Mouse (Mus musculus): Measurements from ENCODE around the gene Leng8. TPM values are rescaled to one million over a fixed set of nuclear protein-coding genes. Genes with fewer than 3 reads are reported as not detected.

Leng8 gene
- polyA plus RNA-seq, 1 experiment from 2014 or later: 75.9 TPM

- no peak for DNase-seq (ENCODE audit: low spot score)
- Histone ChIP-seq H3K9me3 (replicated peaks) (no peaks in the 10 kb centered on the region), H3K4me3 (no peak overlapping the region), H3K4me1 (peaks cover under 1% of the 10 kb centered on the region; the same call in 1 of the 2 replicates), H3K36me3 (0 out of 2 replicates have a peak, but pooled peaks cover 2% of the 10 kb centered on the region), H3K27me3 (ENCODE audit: low read depth, poor library complexity, severe bottlenecking) (no peaks in the 10 kb centered on the region), H3K27ac (no peak overlapping the region)
- 94% methylated on average over 3 of the region's 3 CpGs for WGBS
Observed at GRCm38 (mm10) chr7:4132581-4132980, 4.3 kb upstream of the Leng8 start.

GRCm38 (mm10) chr7:4132998-4133397 is 3.8 kb upstream of the Leng8 start:
- 77% methylated on average over 7 of the region's 7 CpGs for WGBS
- DNase-seq (ENCODE audit: low spot score): no peak
- Histone ChIP-seq H3K4me3 (no peak overlapping the region), H3K36me3 (0 out of 2 replicates have a peak, but pooled peaks cover 2% of the 10 kb centered on the region), H3K27ac (no peak overlapping the region), H3K4me1 (peaks cover 4% of the 10 kb centered on the region), H3K27me3 (ENCODE audit: low read depth, poor library complexity, severe bottlenecking) (no peaks in the 10 kb centered on the region), H3K9me3 (replicated peaks) (no peaks in the 10 kb centered on the region)

GRCm38 (mm10) chr7:4134911-4135310 is 1.9 kb upstream of the Leng8 start:
- Histone ChIP-seq H3K9me3 (replicated peaks) (no peaks in the 10 kb centered on the region), H3K27me3 (ENCODE audit: low read depth, poor library complexity, severe bottlenecking) (no peaks in the 10 kb centered on the region), H3K4me1 (peaks cover 8% of the 10 kb centered on the region), H3K4me3 (no peak overlapping the region), H3K36me3 (peaks cover 20% of the 10 kb centered on the region), H3K27ac (no peak overlapping the region)
- DNase-seq (ENCODE audit: low spot score): no peak
- WGBS: 94% methylated on average over 5 of the region's 5 CpGs

GRCm38 (mm10) chr7:4136404-4136770 is 452 bp upstream of the Leng8 start:
- H3K27me3 ChIP-seq (ENCODE audit: low read depth, poor library complexity, severe bottlenecking): no peaks in the 10 kb centered on the region
- peak overlapping the region; percentile 94 for H3K27ac ChIP-seq
- H3K9me3 ChIP-seq (replicated peaks): no peaks in the 10 kb centered on the region
- peaks cover 35% of the 10 kb centered on the region for H3K36me3 ChIP-seq
- H3K4me3 ChIP-seq: peak overlapping the region; percentile 71
- WGBS: under 1% methylated on average over 16 of the region's 16 CpGs
- no peak for DNase-seq (ENCODE audit: low spot score)
- peaks cover 8% of the 10 kb centered on the region for H3K4me1 ChIP-seq

DNA sequence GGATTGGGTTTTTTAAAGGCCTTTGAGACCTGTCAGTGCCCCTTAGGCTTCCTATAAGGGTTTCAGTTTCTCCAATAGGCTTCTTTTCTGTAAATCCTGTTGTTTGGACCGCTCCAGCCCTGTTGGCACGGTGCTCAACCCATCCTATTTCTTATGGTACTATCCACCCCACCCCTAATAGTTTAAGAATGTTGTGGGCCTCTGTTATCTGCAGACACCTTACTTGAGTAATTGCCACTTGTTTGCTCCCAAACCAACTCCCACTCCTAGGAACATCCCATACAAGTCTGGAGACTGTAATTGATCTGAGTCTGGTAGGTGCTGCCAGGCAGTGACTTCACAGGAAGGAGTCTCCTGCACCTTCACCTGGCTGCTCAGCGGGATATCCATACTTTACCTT is 907 bp downstream of the Leng8 start:
- Histone ChIP-seq H3K9me3 (replicated peaks) (no peaks in the 10 kb centered on the region), H3K36me3 (peaks cover 46% of the 10 kb centered on the region), H3K4me1 (peaks cover 8% of the 10 kb centered on the region), H3K4me3 (peak overlapping the region; percentile 71), H3K27ac (peak overlapping the region; percentile 94; the same call in 1 of the 2 replicates), H3K27me3 (ENCODE audit: low read depth, poor library complexity, severe bottlenecking) (no peaks in the 10 kb centered on the region)
- no peak for DNase-seq (ENCODE audit: low spot score)
- WGBS: 61% methylated on average over 3 of the region's 3 CpGs

DNA sequence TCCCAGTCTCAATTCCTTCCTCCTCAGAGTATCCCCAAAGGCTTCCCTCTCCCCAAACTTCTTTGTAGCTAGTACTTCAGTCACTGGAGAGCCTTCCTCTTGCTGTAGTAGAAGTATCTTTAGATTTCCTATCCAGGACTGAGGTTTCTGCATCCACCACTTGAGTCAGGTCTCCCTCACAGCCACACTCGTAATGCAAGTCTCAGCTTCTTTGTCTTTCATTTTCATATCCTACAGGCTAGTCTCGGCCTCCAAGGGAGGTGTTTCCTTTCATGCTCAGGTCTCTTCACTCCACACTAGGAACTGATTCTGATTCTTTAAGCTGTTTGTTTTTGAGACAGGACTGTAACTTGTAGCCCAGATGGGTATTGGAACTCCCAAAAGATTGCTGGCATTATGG is 1.3 kb downstream of the Leng8 start:
- peaks cover 50% of the 10 kb centered on the region for H3K36me3 ChIP-seq
- 0 out of 2 replicates have a peak overlapping the region, but pooled peaks have one; percentile 94 for H3K27ac ChIP-seq
- WGBS: 97% methylated on average over 2 of the region's 2 CpGs

DNA sequence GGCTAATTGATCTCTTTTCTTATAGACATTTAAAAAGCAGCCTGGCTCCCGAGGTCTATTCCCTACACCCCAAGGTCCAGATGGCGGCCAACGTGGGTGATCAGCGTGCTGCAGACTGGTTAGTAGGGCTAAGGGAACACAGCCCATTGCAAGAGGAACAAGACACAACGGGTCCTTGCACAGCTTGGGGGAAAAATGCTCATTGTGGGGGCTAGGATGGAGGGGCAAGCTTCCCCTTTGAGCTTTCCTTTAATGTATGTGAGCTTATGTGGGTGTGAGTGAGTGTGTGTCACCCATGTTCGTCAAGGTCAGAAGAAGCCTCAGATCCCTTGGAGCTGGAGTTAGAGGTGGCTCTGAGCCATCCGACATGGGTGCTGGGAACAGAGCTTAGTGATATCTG is 1.8 kb downstream of the Leng8 start:
- H3K9me3 ChIP-seq (replicated peaks): no peaks in the 10 kb centered on the region
- peaks cover 55% of the 10 kb centered on the region for H3K36me3 ChIP-seq
- 92% methylated on average over 7 of the region's 7 CpGs for WGBS
- no peaks in the 10 kb centered on the region for H3K27me3 ChIP-seq (ENCODE audit: low read depth, poor library complexity, severe bottlenecking)
- no peak overlapping the region for H3K4me3 ChIP-seq
- H3K4me1 ChIP-seq: peaks cover 8% of the 10 kb centered on the region
- no peak overlapping the region for H3K27ac ChIP-seq
- no peak for DNase-seq (ENCODE audit: low spot score)

More for the DNA sequence above, 1.3 kb downstream of the Leng8 start:
- Histone ChIP-seq H3K27me3 (ENCODE audit: low read depth, poor library complexity, severe bottlenecking) (no peaks in the 10 kb centered on the region), H3K9me3 (replicated peaks) (no peaks in the 10 kb centered on the region), H3K4me1 (peaks cover 8% of the 10 kb centered on the region), H3K4me3 (peak overlapping the region; percentile 71)
- no peak for DNase-seq (ENCODE audit: low spot score)

- Histone ChIP-seq H3K4me1 (peaks cover 8% of the 10 kb centered on the region), H3K36me3 (peaks cover 62% of the 10 kb centered on the region)
Observed at GRCm38 (mm10) chr7:4139391-4139790, 2.6 kb downstream of the Leng8 start.

GRCm38 (mm10) chr7:4141648-4142325 is 4.9 kb downstream of the Leng8 start:
- WGBS: 94% methylated on average over 6 of the region's 6 CpGs
- Histone ChIP-seq H3K27ac (no peak overlapping the region), H3K4me3 (no peak overlapping the region), H3K36me3 (peaks cover 86% of the 10 kb centered on the region), H3K27me3 (ENCODE audit: low read depth, poor library complexity, severe bottlenecking) (no peaks in the 10 kb centered on the region), H3K9me3 (replicated peaks) (no peaks in the 10 kb centered on the region), H3K4me1 (peaks cover 8% of the 10 kb centered on the region)
- no peak for DNase-seq (ENCODE audit: low spot score)

More at GRCm38 (mm10) chr7:4139391-4139790, 2.6 kb downstream of the Leng8 start:
- Histone ChIP-seq H3K27ac (no peak overlapping the region), H3K27me3 (ENCODE audit: low read depth, poor library complexity, severe bottlenecking) (no peaks in the 10 kb centered on the region), H3K9me3 (replicated peaks) (no peaks in the 10 kb centered on the region), H3K4me3 (no peak overlapping the region)
- peak; percentile 24 for DNase-seq (ENCODE audit: low spot score)
- WGBS: 92% methylated on average over 5 of the region's 5 CpGs

DNA sequence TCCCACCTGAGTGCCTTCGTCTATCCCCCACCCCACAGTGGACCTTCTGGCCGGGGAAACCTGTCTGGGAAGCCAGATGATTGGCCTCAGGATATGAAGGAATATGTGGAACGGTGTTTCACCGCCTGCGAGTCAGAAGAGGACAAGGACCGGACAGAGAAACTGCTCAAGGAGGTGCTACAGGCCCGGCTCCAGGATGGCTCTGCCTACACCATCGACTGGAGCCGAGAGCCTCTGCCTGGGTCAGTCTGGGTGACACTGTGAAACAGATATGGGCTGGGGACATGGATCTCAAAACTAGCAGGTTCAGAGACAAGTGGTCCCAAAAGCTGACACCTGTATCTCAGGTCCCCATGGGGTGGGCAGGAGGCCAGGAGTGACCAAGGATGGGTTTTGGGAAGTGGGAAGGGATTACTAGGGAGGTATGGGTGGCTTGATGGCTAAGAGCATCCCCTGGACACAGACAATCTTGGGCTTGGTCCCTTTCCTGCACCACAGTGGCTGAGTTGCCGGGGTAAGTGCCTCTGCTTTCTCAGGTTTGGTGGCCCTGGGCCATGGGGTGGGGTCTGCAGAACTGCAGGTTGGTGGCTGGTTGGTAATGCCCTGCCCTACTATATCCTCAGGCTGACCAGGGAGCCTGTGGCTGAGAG is 6.1 kb downstream of the Leng8 start:
- Histone ChIP-seq H3K4me1 (peaks cover 6% of the 10 kb centered on the region), H3K27me3 (ENCODE audit: low read depth, poor library complexity, severe bottlenecking) (no peaks in the 10 kb centered on the region), H3K4me3 (no peak overlapping the region), H3K9me3 (replicated peaks) (no peaks in the 10 kb centered on the region), H3K27ac (no peak overlapping the region), H3K36me3 (peaks cover 98% of the 10 kb centered on the region)
- no peak for DNase-seq (ENCODE audit: low spot score)
- WGBS: 96% methylated on average over 10 of the region's 10 CpGs

DNA sequence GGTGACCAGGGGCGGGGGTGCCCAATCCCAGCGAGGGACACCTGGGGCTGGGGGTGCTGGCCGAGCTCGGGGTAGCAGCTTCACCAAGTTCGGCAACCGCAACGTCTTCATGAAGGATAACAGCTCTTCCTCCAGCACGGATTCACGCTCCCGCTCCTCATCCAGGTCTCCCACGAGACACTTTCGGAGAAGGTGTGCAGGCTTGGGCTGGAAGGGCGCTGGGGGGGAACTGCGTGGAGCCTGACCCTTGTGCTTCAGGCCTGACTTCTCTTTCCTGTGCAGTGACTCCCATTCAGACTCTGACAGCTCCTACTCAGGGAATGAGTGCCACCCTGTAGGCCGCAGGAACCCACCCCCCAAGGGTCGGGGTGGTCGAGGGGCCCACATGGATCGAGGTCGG is 6.7 kb downstream of the Leng8 start:
- Histone ChIP-seq H3K4me1 (peaks cover 6% of the 10 kb centered on the region), H3K27me3 (ENCODE audit: low read depth, poor library complexity, severe bottlenecking) (no peaks in the 10 kb centered on the region), H3K27ac (no peak overlapping the region), H3K4me3 (no peak overlapping the region), H3K9me3 (replicated peaks) (no peaks in the 10 kb centered on the region), H3K36me3 (peaks cover 100% of the 10 kb centered on the region)
- DNase-seq (ENCODE audit: low spot score): no peak
- WGBS: 97% methylated on average over 19 of the region's 19 CpGs

GRCm38 (mm10) chr7:4144046-4144445 is 7.2 kb downstream of the Leng8 start:
- 95% methylated on average over 13 of the region's 13 CpGs for WGBS
- DNase-seq (ENCODE audit: low spot score): no peak
- Histone ChIP-seq H3K27ac (no peak overlapping the region), H3K4me1 (peaks cover 12% of the 10 kb centered on the region), H3K4me3 (no peak overlapping the region), H3K9me3 (replicated peaks) (no peaks in the 10 kb centered on the region), H3K27me3 (ENCODE audit: low read depth, poor library complexity, severe bottlenecking) (no peaks in the 10 kb centered on the region), H3K36me3 (peaks cover 98% of the 10 kb centered on the region)

DNA sequence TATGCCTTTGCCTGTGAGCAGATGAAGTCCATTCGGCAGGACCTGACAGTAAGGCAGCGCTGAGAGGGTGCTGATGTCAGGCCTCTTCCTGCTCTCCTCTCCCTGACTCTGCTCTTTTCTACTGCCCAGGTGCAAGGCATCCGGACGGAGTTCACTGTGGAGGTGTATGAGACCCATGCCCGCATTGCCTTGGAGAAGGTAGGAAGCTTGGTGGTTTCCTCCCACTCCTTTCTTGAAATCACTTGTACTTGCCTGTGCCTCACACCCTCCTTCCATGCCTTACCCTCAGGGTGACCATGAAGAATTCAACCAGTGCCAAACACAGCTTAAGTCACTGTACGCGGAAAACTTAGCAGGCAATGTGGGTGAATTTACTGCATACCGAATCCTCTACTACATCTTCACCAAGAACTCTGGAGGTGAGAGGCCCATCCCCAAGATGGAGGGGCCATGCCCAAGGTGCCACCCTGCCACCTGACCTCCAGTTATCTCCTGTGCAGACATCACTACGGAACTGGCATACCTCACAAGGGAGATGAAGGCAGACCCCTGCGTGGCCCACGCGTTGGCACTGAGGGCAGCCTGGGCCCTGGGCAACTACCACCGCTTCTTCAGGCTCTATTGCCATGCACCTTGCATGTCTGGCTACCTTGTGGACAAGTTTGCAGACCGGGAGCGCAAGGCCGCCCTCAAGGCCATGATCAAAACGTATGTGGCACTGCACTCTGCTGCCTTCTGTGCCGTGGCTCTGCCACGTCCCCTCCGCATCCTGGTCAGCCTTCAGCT is 8.1 kb downstream of the Leng8 start:
- 93% methylated on average over 20 of the region's 20 CpGs for WGBS
- H3K36me3 ChIP-seq: peaks cover 89% of the 10 kb centered on the region

More for the DNA sequence above, 8.1 kb downstream of the Leng8 start:
- DNase-seq (ENCODE audit: low spot score): no peak
- Histone ChIP-seq H3K4me1 (peaks cover 16% of the 10 kb centered on the region), H3K9me3 (replicated peaks) (no peaks in the 10 kb centered on the region), H3K27ac (no peak overlapping the region), H3K27me3 (ENCODE audit: low read depth, poor library complexity, severe bottlenecking) (peaks cover 1% of the 10 kb centered on the region), H3K4me3 (no peak overlapping the region)

All from limb, embryonic 10.5 days (tissue).